Mouse (Mus musculus): ENCODE data around the gene Atpaf1. TPM values are rescaled to one million over a fixed set of nuclear protein-coding genes. Genes with fewer than 3 reads are reported as not detected.

The Atpaf1 gene
- polyA plus RNA-seq, 1 experiment from 2014 or later = 30.1 TPM

DNA sequence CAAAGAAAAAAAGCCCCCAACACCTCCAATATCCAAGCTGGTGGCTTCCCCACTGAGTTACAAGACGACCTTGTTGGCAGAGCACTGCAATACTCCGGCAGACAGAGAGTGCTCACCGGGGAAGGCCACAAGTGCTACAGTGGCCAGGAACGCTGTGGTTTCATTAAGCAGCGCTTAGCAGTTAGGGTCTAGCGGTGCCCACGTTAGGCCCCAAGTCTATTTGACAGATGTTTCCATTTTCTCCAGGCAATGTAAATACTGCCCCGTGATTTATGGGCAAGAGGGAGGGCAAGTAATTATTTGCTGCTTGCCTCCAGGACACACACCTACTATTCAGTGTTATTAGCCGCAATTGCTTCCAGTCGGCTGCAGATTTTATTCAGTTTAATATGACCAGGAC is 79.3 kb downstream of the Atpaf1 start:
- WGBS = 44% methylated on average over 10 of the region's 10 CpGs

More for the DNA sequence above, 79.3 kb downstream of the Atpaf1 start:
- H3K27me3 ChIP-seq (replicated peaks; ENCODE audit: control insufficient read depth, insufficient read depth, low read length) = no peaks in the 10 kb centered on the region
- DNase-seq (ENCODE audit: low spot score) = no peak
- no peak for ATAC-seq
- no peak overlapping the region for H3K9ac ChIP-seq (ENCODE audit: low read length)
- H3K4me3 ChIP-seq (ENCODE audit: low read depth, low read length) = no peak overlapping the region
- no peak overlapping the region for H3K27ac ChIP-seq (ENCODE audit: low read depth, low read length)
- H3K9me3 ChIP-seq (replicated peaks; ENCODE audit: control insufficient read depth, low read length) = no peaks in the 10 kb centered on the region
- peaks cover 35% of the 10 kb centered on the region; the same call in 1 of the 2 replicates for H3K36me3 ChIP-seq (ENCODE audit: control insufficient read depth, insufficient read depth, low read length)
- no peaks in the 10 kb centered on the region for H3K4me1 ChIP-seq (ENCODE audit: control insufficient read depth, insufficient read depth, low read length)
- H3K4me2 ChIP-seq (ENCODE audit: low read length) = no peak overlapping the region

Other genes starting within 250 kb of the Atpaf1 start
- gene Cyp4a31, start 221.2 kb upstream of the Atpaf1 start, polyA plus RNA-seq (2014; fragmentation: Nextera tagmentation; extraction: Ambion mirVana) = not detected in 2 replicates
- not detected in 2 replicates for gene Cyp4a32, start 183.8 kb upstream of the Atpaf1 start, polyA plus RNA-seq (2014; fragmentation: Nextera tagmentation; extraction: Ambion mirVana)
- gene Cyp4b1, start 137.1 kb upstream of the Atpaf1 start, polyA plus RNA-seq (2014; fragmentation: Nextera tagmentation; extraction: Ambion mirVana) = 0.33 TPM in 2 replicates
- gene Efcab14, start 47.1 kb upstream of the Atpaf1 start, polyA plus RNA-seq (2014; fragmentation: Nextera tagmentation; extraction: Ambion mirVana) = 17.7 and 23.4 TPM in 2 replicates
- gene Tex38, start 3.8 kb upstream of the Atpaf1 start, polyA plus RNA-seq (2014; fragmentation: Nextera tagmentation; extraction: Ambion mirVana) = not detected in 2 replicates
- gene Mob3c, start 43.3 kb downstream of the Atpaf1 start, polyA plus RNA-seq (2014; fragmentation: Nextera tagmentation; extraction: Ambion mirVana) = 3.1 and 3.9 TPM in 2 replicates
- 19.6 and 20.0 TPM in 2 replicates for gene Mknk1, start 54.4 kb downstream of the Atpaf1 start, polyA plus RNA-seq (2014; fragmentation: Nextera tagmentation; extraction: Ambion mirVana)
- gene Kncn, start 99.6 kb downstream of the Atpaf1 start, polyA plus RNA-seq (2014; fragmentation: Nextera tagmentation; extraction: Ambion mirVana) = 0.31 TPM in 1 of 2 replicates, not detected in the other
- gene 6430628N08Rik, start 105.9 kb downstream of the Atpaf1 start, polyA plus RNA-seq (2014; fragmentation: Nextera tagmentation; extraction: Ambion mirVana) = not detected in 2 replicates
- 0.05 TPM in 2 replicates for gene Dmbx1, start 155.1 kb downstream of the Atpaf1 start, polyA plus RNA-seq (2014; fragmentation: Nextera tagmentation; extraction: Ambion mirVana)
- gene Faah, start 233.1 kb downstream of the Atpaf1 start, polyA plus RNA-seq (2014; fragmentation: Nextera tagmentation; extraction: Ambion mirVana) = 7.0 and 7.3 TPM in 2 replicates

Measured in forebrain, embryonic 14.5 days (tissue).